Mouse (Mus musculus) monocyte, adult 2 months (primary cell): Measurements from ENCODE around the gene Cdk9.

ENCODE experiments used
- DNase-seq, 2 experiments: peaks; one replicate each; pipeline ENCODE4 v3.0.0; 2022; ENCODE audit warnings: low spot score in 2 of 2, low read depth in 1 of 2

Cdk9 gene

DNA sequence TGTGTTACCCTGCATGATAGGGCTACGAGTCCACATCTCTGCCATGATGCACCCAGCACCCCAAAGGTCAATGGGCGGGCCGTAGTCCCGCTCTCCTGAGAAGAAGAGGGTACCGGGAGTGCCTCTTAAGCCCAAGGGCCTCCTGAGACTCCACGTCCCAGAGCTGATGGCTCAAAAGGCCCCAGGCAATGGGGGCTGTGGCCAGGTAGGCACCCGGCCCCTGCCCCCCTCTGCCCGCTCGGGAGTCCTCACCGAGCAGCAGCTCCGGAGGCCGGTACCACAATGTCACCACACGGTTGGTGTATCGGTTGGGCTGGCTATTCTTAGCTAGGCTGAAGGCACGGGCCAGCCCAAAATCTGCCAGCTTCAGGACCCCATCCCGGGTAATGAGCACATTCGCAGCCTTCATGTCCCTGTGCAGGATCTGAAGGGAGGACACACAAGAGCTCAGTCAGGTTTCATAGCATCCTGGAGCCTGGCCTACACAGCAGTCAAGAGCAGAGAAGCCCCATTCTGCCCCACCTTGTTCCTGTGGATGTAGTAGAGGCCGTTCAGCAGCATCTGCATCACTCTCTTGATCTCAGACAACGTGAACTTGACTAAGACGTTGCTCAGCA, 3.2 kb downstream of the Cdk9 start:
- no peak for DNase-seq

DNA sequence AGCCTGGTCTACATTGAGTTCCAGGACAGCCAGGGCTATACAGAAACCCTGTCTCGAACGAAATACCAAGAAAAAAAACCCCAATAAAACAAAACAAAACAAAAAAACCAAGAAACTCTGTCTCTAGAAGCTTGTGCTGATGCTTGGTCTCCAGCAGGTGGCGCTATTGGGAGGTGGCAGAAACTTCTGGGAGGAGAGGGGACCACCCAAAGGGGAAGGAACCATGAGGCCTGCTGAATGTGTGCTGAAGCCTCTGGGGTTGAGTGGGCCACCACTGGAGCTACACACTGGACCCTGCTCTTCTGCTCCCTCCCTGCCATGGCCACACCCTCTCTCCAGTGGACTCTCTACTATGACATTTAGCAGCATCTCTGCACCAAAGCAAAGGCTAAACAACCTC, 4.2 kb downstream of the Cdk9 start:
- peak in 1 of 2 experiments; percentile 42 for DNase-seq

DNA sequence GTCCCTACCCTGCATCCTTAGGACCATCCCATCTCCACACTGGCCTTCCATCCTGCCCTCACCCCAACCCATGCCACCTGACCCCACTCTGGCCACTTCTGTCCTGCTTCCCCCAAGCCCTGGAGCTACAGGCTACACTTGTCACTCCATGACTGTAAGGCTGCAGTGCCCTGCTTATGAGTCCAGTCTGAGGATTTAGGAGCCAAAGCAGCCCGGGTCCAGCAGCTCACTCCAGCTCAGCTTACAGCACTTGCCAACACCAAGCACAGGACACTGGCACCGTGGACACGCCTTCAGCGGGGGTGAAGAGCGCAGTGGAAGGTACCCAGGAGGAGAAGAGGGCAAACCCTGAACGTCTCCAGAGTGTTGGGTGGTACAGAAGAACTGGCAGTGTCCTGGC, 5.9 kb downstream of the Cdk9 start:
- no peak for DNase-seq

DNA sequence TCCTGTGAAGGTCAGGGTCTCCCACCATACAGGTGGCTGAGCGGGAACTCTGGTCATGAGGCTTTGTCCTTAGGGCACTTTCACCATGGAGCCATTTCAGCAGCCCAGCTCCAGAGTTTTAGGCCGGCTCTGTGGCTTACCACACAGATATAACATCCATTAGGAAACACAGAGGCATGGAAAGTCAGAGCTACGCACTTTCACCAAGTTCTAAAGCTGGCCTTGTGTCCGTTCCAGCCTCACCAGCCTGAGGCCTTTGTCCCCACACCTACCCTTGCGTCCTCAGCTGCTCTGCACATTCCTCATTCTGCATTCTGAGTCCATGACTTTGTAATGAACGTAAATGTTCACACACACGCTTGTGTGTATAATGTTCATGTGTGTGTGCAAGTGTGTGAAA, 7.9 kb downstream of the Cdk9 start:
- DNase-seq: no peak

DNA sequence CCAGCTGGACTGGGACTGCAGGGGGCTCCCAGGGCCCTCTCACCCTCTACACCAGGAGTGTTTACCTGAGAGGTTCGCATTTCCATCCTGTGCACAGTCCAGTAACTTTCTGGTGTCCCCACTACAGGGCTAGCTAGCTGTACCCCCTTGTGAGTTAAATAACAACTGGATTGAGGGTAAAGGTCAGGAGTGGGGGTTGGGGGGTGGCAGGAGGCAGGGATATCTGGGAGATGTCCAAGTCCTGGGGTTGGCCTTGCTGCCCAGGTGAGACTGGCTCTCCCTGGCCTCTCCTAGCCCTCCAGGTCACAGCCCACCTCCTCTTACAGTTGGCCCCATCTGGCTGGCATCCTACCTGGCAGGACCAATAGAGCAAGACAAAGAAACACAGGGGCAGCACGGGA, 8.9 kb downstream of the Cdk9 start, which contains the start of gene Fpgs:
Gene Fpgs (minus strand): TSS at position 125 of the 401 bp plus-strand sequence.
- DNase-seq: no peak

DNA sequence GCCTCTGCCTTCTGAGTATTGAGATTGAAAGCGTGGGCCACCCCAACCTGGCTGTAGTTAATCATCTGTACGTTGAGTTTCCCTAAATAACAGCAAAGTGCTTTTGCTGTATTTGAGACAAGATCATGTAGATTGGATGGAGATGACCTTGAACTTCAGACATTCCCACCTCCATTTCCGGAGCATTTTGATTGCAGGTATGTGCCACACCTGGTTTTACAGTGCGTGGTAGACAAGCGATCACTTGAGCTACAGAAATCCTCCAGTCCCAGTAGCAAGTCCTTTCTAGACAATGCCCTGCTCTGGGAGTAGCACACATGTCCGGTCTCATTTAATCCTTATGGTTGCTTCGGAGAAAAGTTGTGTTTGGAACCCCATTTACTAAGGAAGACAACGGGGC, 9.8 kb downstream of the Cdk9 start:
- no peak for DNase-seq

DNA sequence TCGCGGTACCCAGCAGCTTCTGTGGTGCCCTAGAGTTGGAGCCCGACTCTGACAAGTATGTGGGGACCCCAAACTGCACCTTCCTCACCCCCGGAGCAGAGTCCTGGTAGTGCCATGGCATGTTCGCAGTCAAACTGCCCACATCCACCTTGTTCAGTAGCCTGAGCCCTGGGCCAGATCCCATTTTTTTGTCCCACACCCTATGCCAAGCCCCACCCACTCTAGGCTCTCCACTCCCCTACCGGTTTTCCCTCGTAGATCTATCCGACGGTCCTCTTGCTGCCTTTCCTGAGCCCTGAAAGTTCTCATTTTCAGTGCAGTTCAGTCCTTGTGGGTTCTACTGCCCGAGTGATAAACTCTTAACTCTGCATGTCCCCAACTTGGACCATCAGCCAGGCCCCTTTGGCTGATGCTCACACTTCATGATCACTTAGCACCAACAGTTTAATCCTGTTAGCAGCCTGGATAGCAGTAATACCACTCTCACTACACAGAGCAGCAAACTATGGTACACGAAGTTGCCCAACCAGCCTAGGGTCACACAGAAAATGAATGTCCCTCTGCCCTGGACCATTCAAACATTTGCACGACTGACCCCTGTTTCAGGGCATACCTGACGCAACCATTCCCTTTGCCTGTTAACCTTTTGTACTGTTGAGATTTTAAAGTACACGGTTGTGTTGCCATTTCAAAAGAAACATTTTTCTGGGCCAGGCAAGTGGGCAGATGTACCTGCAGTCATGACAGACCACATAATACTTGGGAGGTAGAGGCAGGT, 11.7 kb downstream of the Cdk9 start:
- no peak for DNase-seq

DNA sequence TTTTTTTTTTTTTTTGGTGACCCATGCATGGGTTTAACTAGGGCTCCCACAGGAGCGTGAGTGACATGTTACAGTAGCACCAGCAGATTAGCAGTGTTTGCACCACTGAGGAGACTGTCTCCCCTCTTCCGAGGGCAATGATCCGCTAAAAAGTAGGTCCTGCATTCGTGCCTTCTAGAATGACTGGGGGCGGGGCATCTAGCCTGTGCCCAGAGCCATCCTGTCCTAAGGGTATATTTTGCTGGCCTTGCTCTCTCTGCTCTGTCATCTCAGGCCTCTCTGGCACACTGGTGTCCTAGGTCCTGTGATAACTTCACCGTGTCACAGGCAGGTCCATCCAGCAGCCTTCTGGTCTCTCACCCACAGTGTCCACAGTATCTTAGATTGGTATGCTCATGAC, 13.2 kb downstream of the Cdk9 start:
- no peak for DNase-seq

DNA sequence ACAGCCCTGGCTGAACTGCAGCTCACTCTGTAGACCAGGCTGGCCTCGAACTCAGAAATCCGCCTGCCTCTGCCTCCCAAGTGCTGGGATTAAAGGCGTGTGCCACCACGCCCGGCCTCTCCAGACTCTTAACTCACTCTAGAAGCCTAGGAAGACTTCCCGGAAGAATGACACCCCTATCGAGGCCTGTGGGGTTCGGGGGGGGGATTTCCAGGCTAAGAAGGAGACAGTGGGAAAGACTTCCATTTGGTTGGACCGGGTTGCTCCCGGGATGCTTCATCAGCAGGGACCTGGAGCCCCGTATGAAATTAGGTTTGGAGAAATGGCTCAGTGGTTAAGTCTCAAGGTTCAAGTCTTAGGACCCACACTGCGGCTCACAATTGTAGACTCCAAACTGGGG, 18.2 kb downstream of the Cdk9 start:
- no peak for DNase-seq

DNA sequence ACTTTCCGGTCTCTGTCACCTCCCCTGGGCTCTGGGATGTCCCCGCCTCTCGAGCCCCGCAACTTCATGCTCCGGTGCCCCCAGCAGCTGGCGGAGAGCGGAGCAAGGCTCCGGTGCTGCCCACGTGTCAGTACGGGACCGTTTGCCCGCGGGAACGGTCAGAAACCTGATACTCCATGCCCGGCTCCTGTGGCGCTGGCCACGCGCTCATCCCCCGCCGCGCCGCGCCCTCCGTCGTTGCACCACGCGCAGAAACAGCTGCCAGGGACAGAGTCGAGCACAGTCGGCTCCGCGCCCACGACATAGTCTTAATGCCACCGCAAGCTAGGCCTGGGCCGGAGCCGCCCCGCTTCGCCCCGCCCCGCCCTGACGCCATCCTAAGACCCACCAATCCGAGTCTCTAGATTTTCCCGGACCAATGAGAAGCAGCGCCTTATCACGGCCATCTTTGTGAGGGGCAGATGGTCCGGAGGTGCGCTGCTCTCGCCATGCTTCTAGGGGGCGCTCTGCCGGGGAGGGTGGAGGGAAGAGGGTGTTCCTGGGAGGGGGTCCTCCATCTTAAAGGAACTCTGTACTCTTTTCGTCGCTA, 19.0 kb downstream of the Cdk9 start:
- DNase-seq: peak; percentile 77 to 89

DNA sequence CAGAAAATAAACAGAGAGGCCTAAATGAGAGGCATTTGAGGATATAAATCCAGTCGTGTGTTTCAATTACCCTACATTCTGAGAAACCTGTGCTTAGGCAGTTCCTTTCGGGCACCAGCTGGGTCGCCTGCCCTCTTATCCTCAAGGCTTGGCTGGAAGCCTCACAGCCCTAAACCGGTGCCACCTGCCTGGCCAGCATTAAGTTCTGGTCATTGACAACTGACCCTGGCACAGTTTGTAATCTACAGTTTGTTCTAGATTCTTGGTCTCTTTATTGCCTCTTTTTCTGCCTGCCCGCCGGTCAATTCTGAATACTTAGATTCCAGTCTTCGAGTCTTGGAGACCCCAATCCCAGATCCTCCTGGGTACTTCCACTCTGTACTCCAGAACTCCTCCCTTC, 19.6 kb downstream of the Cdk9 start:
- DNase-seq: no peak

DNA sequence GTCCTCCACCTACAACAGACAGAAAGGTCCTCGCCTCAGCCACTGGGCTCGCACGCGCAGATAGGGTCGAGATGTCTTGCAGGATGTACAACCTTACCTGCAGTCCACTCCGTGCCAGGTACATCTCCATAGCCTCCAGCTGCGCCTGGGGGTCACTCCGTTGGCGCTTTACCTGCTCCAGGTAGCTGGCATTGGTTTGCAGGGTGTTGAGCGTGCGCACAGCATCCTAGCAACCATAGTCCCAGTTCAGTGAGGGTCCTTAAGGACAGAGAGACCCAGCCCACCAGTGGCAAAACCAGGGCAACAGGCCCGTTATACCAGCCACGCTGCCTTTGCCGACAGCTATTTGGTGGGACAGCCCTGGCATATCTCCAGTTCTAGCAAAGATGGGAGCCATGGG, 20.4 kb downstream of the Cdk9 start:
- DNase-seq: no peak

DNA sequence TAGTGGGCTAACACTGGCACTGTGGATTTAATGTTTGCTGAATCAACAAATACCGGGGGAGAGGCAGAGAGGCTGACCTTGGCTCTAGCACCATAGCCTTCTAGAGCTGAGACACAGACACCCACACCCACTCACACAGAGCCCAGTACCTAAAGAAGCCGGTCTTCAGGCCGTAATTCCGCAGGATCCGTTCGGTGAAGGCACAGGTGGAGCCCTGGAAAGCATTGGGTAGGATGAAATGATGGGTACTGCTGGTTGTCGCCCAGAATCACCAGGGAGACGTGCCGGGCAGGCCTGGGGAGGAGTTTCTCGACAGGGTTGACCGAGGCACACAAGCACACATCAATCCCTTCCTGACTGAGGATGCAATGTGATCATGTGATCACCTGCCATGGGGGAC, 21.8 kb downstream of the Cdk9 start:
- no peak for DNase-seq

DNA sequence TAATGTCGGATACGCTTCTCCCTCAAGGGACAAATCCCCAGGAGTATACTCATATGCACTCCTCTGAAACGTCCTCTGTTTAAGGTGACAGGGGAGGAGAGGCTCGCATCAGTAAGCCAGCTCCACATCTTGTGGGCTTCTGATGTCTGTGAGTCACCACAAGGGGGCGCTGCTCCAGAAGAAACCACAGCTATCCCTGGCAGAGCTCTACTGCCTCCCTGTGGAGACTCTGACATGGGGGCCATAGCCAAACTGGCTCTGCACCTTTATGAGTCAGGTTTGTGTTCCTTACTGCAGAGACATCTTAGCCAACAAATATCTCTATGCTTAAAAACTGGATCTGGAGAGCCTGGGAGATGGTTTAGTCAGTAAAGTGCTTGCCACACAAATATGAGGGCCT, 23.5 kb downstream of the Cdk9 start:
- DNase-seq: peak; percentile 73 to 84

DNA sequence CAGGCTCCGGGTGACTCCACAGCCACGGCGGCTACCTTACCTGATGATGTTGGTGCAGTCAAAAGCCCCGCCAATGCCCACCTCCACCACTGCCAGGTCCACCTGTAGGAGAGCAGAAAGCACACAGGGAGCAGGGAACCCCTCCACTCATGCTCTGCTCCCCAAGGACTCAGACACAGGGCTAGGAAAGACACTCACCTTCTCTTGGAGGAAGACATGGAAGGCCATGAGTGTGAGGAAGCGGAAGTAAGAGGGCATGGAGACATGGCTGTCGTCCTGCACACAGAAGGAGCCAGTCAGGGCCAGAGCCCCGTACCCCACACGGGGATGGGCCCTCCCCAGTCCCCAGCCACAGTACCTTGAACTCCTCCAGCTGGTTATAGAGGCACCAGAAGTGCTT, 25.3 kb downstream of the Cdk9 start:
- DNase-seq: no peak

DNA sequence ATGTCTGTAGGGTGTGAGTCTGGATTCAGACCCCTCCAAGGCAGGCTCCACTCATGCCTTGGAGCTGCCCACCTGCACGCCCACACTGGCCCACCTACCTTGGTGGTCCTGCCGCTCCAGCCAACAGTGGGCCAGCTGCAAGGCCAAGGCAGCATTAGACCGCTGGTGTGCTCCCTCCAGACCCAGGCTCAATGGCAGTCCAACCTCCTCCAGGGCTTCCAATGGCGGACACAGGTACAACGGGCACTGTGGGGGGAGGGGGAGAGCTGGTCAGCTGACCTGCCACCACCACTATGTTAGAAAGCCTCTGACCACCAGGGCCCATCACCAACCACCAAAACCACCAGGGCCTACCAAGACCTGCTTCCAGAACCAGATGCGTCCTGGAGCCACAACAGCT, 26.2 kb downstream of the Cdk9 start:
- no peak for DNase-seq

DNA sequence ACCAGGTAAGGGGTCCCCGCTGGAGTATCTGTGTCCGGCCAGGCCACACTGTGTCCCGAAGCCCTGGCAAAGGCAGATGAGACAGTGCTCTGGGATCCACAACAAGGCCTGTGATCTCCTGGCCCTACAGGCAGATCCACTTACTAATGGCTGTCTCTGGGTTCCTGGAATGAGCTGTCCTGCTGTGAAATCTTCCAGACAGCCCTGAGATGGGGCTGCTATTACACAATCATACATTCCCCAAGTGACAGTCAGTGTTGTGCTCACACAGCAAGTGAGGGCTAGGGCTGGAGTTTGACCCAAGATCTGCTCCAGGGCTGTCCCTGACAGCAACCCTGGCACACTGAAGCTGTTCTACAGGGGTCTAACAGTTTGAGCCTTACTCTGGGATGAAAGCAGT, 27.1 kb downstream of the Cdk9 start:
- no peak for DNase-seq

DNA sequence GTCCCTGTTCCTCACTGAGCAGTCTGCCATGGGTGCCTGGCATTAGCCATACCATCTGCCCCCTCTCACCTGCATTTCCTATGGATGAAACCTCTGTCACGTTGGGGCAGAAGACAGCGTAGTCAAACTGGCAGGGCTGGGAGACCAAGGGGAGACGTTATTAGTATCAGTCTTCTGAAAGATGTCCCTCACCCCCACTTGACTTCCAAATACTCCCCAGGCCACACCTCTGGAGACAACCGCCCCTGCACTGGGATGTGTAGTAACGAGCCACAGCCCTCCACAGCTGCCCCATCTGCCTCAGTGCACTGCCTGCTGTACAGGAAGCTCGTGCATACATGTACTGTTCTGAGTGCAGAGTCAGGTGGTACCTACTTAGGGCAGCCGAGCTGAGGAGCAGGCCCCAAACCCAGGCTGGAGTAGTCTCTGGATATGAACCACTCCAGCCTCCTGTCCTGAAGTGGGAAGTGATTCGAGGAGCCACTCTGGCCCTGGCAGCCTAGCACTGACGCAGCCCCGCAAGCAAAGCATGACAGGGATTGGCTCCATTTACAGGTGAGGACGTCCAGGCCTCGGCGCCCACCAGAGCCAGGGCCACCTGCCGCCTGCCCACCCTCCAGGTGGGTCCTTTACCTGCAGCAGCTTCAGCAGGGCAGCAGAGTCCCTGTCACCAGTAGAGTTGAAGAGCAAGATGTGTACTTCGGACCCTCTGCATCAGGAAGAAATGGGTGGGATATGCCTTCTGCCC, 28.0 kb downstream of the Cdk9 start:
- no peak for DNase-seq

DNA sequence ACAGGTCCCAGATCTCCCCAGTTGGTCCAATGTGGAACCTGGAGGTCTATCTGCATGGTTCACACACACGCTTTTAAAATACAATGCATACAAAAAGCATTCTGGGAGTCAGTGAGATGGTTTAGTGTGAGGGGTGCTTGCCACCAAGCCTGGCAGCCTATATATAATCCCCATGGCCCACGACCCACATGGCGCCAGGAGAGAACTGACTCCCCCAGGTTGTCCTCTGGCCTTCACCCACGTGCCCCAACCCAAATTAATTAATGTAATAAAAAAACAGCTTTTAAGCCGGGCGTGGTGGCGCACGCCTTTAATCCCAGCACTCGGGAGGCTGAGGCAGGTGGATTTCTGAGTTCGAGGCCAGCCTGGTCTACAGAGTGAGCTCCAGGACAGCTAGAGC, 29.2 kb downstream of the Cdk9 start:
- no peak for DNase-seq

DNA sequence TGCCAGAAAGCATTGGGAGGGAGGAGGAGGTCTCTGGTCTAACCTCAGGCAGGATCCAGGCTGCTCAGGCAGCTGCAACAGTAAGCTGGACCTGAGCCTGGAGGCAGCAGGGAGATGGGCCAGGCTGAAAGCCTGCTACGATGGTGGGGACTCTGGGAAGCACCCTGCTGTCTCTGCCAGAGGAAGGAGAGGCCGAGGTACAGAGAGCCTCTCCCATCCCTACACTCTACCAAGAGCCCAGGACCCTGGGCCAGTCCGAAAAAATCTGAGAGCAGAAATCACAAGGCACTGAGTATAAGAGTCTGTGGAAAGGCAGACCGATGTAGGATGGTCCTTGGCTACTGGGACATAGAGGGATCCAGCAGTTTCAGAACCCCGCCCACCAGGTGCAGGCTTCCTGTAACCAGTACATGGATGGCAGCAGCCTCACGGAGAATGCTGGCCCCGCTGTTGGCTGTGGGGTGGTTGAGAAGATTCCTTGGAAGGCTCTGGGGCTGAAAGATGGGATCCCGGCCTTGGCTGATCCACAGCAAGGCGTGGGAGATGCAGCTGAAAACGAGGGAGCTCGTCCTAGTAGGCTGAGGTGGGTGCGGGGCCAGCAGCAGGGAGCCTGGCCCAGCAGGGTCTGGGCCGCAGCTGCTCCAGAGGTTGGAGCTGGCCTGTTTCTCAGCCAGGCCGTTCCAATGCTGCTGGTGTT, 30.0 kb downstream of the Cdk9 start:
- no peak for DNase-seq

DNA sequence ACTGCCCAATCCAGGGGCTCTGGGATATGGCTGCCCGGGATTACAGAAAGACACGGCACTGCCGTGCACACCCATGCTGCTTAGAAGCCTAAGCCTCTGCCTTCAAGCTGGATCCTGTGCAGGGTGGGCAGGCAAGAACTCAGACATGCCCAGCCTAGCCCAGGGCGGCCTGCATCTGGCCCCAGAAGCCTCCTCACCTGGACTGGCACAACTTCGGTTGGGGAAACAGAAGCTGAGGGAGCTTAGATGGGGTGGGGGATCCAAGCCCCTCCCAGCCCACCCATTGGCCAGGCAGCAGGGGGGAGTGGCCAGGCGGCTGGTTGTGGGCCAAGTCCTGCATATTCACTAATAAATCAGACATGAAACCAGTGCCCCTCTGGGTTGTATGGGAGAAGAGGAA, 31.1 kb downstream of the Cdk9 start:
- DNase-seq: no peak
